Mouse (Mus musculus): ENCODE measurements at regions not wholly inside any gene's neighbourhood (a gene's known extent, or its start where the extent isn't known, plus 50 kb on each side); places are given as distances from the start of the nearest gene placed in this dataset.

DNA sequence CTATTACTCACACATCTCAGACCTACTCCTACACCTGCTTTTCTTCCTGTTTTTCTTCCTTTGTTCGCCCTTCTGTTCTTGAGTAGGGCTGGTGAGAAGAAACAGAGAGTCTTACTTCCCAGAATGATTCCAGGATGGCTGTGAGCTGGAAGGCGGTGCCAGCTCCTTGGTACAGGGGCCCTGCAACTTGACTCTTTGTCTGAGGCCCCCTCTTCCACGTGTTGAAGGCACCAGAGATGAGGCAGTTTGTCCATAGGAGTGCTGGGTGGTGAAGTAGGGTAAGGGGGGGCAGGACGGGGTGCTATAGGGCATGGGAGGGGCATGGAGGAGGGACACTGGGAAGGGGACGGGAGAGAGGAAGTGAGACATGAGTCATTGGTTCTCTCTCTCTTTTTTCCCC, 60.8 kb downstream of the Dmrta2 start:
- TF ChIP-seq POLR2A (IDR thresholded peaks at IDR 0.05; ENCODE audit: insufficient read length, low read depth): no peak
- TF ChIP-seq USF1 (IDR thresholded peaks at IDR 0.05; ENCODE audit: low read depth): no peak
- no peak for TF ChIP-seq TCF12 (IDR thresholded peaks at IDR 0.05; ENCODE audit: insufficient read depth, poor library complexity, severe bottlenecking)
